Mouse (Mus musculus) stomach, embryonic 14.5 days (tissue): ENCODE results near the gene Dynlt1a. TPM values are rescaled to one million over a fixed set of nuclear protein-coding genes. Genes with fewer than 3 reads are reported as not detected.
A peak's percentile ranks its signal among the peaks of the same experiment; 100 is the strongest.
"Not testable (repeated sequence)": the region's sequence is repeated elsewhere in the genome, so short reads cannot be mapped to it uniquely, and the experiment has no call there.

ENCODE experiments used
- ATAC-seq: fragments of 200-750 bp; cut with Nextera tagmentation; 2 replicates; pipeline ENCODE4 v1.8.0; 2017; ENCODE audit warnings: low read depth, moderate TSS enrichment; ENCODE audit not compliant: insufficient number of reproducible peaks, insufficient read depth, low FRiP score
- H3K27ac ChIP-seq: fragments of 300-500 bp; sonication (generic); 2 replicates; pipeline ENCODE4 v1.5.1; 2014; ENCODE audit warnings: mild to moderate bottlenecking, low read length, moderate library complexity, mixed read lengths
- H3K27me3 ChIP-seq: fragments of 300-500 bp; sonication (generic); 2 replicates; pipeline ENCODE4 v1.6.1; 2014; ENCODE audit warnings: low read length, control low read depth, mixed read lengths; ENCODE audit not compliant: control insufficient read depth, insufficient read depth
- H3K36me3 ChIP-seq: fragments of 300-500 bp; sonication (generic); 2 replicates; pipeline ENCODE4 v1.6.1; 2014; ENCODE audit warnings: mild to moderate bottlenecking, control low read depth, low read length, moderate library complexity, mixed read lengths; ENCODE audit not compliant: control insufficient read depth, insufficient read depth
- H3K4me1 ChIP-seq: fragments of 300-500 bp; sonication (generic); 2 replicates; pipeline ENCODE4 v1.6.1; 2014; ENCODE audit warnings: low read length, control low read depth, mixed read lengths; ENCODE audit not compliant: control insufficient read depth, insufficient read depth
- H3K4me2 ChIP-seq: fragments of 300-500 bp; sonication (generic); replicated peaks from 2 replicates; pipeline ENCODE4 v1.6.1; 2014; ENCODE audit warnings: low read depth, low read length, control low read depth
- H3K4me3 ChIP-seq: fragments of 300-500 bp; sonication (generic); 2 replicates; pipeline ENCODE4 v1.5.1; 2014; ENCODE audit warnings: low read depth, low read length, control low read depth
- H3K9ac ChIP-seq: fragments of 300-500 bp; sonication (generic); replicated peaks from 2 replicates; pipeline ENCODE4 v1.6.1; 2014; ENCODE audit warnings: low read depth, mild to moderate bottlenecking, control low read depth, low read length, moderate library complexity, mixed read lengths
- H3K9me3 ChIP-seq: fragments of 300-500 bp; sonication (generic); 2 replicates; pipeline ENCODE4 v1.6.1; 2016; ENCODE audit warnings: low read depth, low read length, control low read depth; ENCODE audit not compliant: control insufficient read depth
- WGBS: fragments of 180-500 bp; shearing (Covaris S2); extraction: QIAGEN DNeasy Blood & Tissue Kit; methylation state at CpG from one replicate; pipeline ENCODE4 v1.1.7; 2014; 5-methylcytosine and 5-hydroxymethylcytosine counted together
- polyA plus RNA-seq: library from polyadenylated mRNA; unstranded; fragments of >200 nt; fragmentation: Nextera tagmentation; extraction: Ambion mirVana; gene quantifications from 2 replicates; pipeline ENCODE4 v1.2.1, GENCODE M21; 2014

Dynlt1a gene
- polyA plus RNA-seq, 1 experiment from 2014 or later = 20.1 TPM

DNA sequence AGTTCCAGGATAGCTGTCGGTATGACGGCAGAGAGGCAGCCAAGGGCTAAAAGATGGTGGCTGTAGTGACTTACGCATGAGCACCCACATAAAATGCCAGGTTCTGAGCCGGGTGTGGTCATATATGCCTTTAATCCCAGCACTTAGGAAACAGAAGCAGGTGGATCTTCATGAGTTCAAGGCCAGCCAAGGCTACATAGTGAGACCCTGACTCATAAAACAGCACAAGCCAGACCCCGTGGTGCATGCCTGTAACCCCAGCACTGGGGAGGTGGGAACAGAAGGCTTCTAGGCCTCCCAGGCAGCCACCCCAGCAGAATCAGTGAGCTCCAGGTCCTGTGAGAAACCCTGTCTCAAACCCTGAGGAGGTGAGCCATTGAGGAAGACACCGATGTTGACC lies 12.4 kb downstream of the Dynlt1a start:
- ATAC-seq, H3K4me2 ChIP-seq, H3K27ac ChIP-seq, H3K9me3 ChIP-seq, H3K27me3 ChIP-seq, H3K4me3 ChIP-seq, H3K4me1 ChIP-seq, H3K9ac ChIP-seq, H3K36me3 ChIP-seq: not testable (repeated sequence)
- 95% methylated on average over 5 of the region's 6 CpGs for WGBS

DNA sequence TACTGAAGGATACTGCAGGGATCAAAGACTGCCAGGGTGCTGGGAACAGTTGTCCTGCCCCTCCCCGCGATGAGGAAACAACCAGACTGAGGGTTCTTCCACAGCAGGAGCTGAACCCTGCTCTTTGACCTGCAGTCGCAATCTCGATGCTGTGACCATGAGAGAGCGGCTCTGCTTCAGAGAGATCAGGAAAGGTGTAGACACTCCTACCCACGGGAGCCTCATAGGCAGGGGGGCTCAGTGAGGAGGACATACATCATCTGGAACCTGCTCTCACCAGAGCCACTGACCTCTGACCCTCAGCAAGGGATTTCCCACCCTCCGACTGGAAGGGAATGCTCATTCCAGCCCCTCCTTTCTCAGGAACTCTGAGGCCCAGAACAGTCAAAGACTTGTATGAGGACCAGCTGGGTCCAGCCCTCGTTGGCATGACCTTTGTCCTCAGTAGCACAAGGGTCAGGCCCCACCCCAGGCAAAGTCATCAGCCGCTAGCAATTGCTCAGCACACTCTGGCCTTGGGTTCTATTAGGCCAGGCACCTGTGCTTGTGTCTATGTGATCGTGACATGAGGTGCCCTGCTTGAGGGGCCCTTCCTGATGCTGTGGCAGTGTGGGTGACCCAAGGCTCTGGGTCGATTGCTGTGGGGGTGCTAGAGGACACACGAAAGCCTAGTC lies 17.0 kb downstream of the Dynlt1a start:
- ATAC-seq = 0 out of 2 replicates have a peak, but pooled peaks have one; percentile 24
- not testable (repeated sequence) for H3K4me3 ChIP-seq, H3K27me3 ChIP-seq, H3K9ac ChIP-seq, H3K4me2 ChIP-seq, H3K9me3 ChIP-seq, H3K27ac ChIP-seq, H3K4me1 ChIP-seq, H3K36me3 ChIP-seq
- WGBS = 49% methylated on average over 6 of the region's 12 CpGs

GRCm38 (mm10) chr17:6297060-6297795 lies 20.1 kb downstream of the Dynlt1a start:
- not testable (repeated sequence) for ATAC-seq, H3K9me3 ChIP-seq, H3K4me1 ChIP-seq, H3K36me3 ChIP-seq, H3K27me3 ChIP-seq, H3K4me2 ChIP-seq, H3K9ac ChIP-seq, H3K27ac ChIP-seq, H3K4me3 ChIP-seq
- 92% methylated on average over 9 of the region's 15 CpGs for WGBS

DNA sequence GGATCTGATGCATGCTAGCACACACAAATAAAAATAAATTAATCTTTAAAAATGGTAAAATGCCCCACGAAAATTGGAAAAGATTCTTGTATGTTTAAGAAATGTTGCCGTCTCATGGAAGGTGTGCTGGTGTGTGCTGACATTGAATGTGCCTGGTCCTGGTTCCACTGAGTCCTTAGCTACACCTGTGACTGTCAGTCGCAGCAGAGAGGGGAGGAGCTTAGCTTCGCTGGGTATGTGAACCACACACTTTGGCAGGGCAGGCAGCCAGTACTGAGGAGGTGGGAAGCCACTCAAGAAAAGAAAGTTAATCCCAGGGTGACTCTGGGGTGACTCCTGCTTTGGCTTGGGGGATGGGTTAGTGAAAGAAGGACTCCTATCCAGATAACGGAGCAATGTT lies 23.4 kb downstream of the Dynlt1a start:
- not testable (repeated sequence) for H3K36me3 ChIP-seq, H3K27ac ChIP-seq, H3K9me3 ChIP-seq, H3K4me3 ChIP-seq, ATAC-seq, H3K4me2 ChIP-seq, H3K27me3 ChIP-seq, H3K9ac ChIP-seq, H3K4me1 ChIP-seq
- WGBS = no CpG with 5 or more reads among the region's 5 CpGs

DNA sequence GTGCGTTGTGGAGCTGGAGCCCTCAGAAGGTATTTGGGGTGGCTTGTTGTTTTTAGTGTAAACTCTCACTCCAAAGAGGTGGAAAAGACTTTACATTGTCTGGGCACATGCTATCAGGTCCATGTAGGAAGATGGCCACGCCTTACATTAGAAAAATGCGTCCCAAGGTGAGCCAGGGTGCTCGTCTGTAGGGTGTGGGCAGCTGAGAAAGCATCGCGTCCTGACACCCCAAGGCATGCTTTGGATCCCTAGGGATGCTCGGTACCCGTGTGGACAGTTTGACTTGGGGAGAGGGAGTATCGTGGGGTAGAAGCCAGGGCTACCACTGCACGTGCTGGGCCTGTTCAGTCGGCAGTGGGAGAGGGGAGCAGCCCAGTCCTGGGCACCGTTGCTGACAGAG lies 28.3 kb downstream of the Dynlt1a start:
- not testable (repeated sequence) for H3K4me2 ChIP-seq, H3K4me3 ChIP-seq, H3K4me1 ChIP-seq, ATAC-seq, H3K36me3 ChIP-seq, H3K9ac ChIP-seq, H3K27ac ChIP-seq, H3K9me3 ChIP-seq, H3K27me3 ChIP-seq
- WGBS = 90% methylated on average over 10 of the region's 12 CpGs

DNA sequence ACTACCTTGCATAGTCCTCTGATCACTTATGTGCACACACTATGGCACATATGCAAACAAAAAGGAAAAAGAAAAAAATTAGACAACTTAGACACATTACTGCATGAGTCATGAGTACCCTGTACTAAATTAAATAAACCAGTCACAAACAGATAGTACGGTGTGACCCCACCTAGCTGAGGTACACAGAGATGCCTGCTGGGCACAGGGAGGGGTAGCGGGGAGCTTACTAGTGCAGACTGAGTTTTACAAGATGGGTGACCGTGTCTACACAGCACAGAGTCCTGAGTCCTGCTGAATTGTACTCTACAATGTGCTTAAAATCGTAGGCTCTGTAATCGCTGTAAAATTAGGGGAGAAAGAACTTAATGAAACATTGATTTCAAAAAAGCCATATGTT lies 31.1 kb downstream of the Dynlt1a start:
- H3K9ac ChIP-seq, H3K27ac ChIP-seq, H3K4me2 ChIP-seq, H3K4me3 ChIP-seq, ATAC-seq, H3K36me3 ChIP-seq, H3K4me1 ChIP-seq, H3K9me3 ChIP-seq, H3K27me3 ChIP-seq: not testable (repeated sequence)
- WGBS = 90% methylated on average over 5 of the region's 5 CpGs

GRCm38 (mm10) chr17:6283137-6283536 lies 34.2 kb downstream of the Dynlt1a start:
- H3K27me3 ChIP-seq, H3K4me1 ChIP-seq, ATAC-seq, H3K4me2 ChIP-seq, H3K9me3 ChIP-seq, H3K36me3 ChIP-seq, H3K4me3 ChIP-seq, H3K27ac ChIP-seq, H3K9ac ChIP-seq: not testable (repeated sequence)
- WGBS = 96% methylated on average over 7 of the region's 10 CpGs

DNA sequence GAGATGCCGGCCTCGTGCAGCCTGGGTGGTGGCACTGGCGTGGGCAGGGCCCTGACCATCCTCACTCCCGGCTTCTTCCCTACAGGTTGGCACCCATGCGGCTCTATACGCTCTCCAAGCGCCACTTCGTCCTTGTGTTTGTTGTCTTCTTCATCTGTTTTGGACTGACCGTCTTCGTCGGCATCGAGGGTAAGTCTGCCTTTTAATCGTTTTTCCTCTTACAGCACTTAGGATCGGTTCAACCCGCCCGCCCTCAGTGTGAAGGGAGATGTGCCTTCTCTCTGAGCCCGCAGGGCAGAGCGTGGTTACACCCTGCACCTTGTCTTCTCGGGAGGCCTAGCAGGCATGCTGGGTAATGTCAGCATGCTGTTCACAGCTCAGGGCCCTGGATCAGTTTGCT lies 36.8 kb downstream of the Dynlt1a start:
- not testable (repeated sequence) for H3K9ac ChIP-seq, H3K36me3 ChIP-seq, H3K4me1 ChIP-seq, H3K9me3 ChIP-seq, H3K4me3 ChIP-seq, H3K27me3 ChIP-seq, H3K4me2 ChIP-seq, H3K27ac ChIP-seq, ATAC-seq
- WGBS = 96% methylated on average over 16 of the region's 19 CpGs

DNA sequence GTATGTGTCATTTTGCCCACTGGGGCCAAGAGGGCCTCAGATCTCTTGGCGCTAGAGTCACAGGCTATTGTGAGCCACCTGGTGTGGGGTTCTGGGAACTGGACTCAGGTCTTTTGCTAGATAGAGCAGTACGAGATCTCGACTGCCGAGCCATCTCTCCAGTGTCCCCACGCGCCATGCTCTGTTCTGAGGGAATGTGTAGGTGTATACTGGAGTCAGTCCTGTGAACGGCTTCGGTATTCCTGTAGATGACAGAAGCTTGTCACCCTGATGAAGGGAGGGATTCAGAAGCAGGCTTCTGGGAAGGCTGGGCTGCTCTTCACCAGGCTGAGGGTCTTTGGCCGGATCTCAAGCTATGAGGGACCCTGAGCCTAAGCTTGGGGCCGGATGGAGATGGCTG lies 37.5 kb downstream of the Dynlt1a start:
- not testable (repeated sequence) for H3K4me3 ChIP-seq, H3K36me3 ChIP-seq, H3K9ac ChIP-seq, H3K27me3 ChIP-seq, H3K4me1 ChIP-seq, H3K27ac ChIP-seq, ATAC-seq, H3K9me3 ChIP-seq, H3K4me2 ChIP-seq
- whole genome bisulfite sequencing = 76% methylated on average over 6 of the region's 10 CpGs
